Mouse (Mus musculus): ENCODE measurements around the gene Sugp1. TPM values are rescaled to one million over a fixed set of nuclear protein-coding genes. Genes with fewer than 3 reads are reported as not detected.
"Not testable (repeated sequence)": the region's sequence is repeated elsewhere in the genome, so short reads cannot be mapped to it uniquely, and the experiment has no call there.

Sugp1 gene
- polyA plus RNA-seq, 1 experiment from 2014 or later, result 51.9 TPM

DNA sequence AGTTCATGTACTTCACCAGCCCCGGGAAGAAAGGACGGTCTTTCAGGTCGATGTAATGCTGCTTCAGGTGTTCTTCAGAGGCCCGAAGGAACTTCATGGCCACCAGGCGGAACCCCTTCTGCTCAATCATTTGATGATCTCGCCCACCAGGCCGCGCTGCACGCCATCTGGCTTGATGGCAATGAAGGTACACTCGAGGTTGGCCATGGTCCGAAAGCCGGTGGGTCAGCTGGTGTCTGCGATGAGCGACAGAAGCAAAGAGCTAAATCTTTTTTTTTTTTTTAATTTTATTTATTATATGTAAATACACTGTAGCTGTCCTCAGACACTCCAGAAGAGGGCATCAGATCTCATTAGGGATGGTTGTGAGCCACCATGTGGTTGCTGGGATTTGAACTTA lies 31.8 kb upstream of the Sugp1 start:
- 90% methylated on average over 14 of the region's 14 CpGs for WGBS

GRCm38 (mm10) chr8:70012350-70012749 lies 30.3 kb upstream of the Sugp1 start:
- 80% methylated on average over 3 of the region's 3 CpGs for WGBS
- no peak overlapping the region for H3K4me3 ChIP-seq
- no peak for DNase-seq (ENCODE audit: low spot score)
- H3K4me1 ChIP-seq, result no peaks in the 10 kb centered on the region
- no peaks in the 10 kb centered on the region for H3K27me3 ChIP-seq (ENCODE audit: low read depth, poor library complexity, severe bottlenecking)
- H3K36me3 ChIP-seq, result peaks cover 13% of the 10 kb centered on the region
- H3K9me3 ChIP-seq (replicated peaks), result no peaks in the 10 kb centered on the region
- no peak overlapping the region for H3K27ac ChIP-seq (replicated peaks)

More for the DNA sequence above, 31.8 kb upstream of the Sugp1 start:
- not testable (repeated sequence) for DNase-seq (ENCODE audit: low spot score); H3K27me3 ChIP-seq (ENCODE audit: low read depth, poor library complexity, severe bottlenecking); H3K4me1 ChIP-seq; H3K9me3 ChIP-seq (replicated peaks); H3K27ac ChIP-seq (replicated peaks); H3K36me3 ChIP-seq; H3K4me3 ChIP-seq

DNA sequence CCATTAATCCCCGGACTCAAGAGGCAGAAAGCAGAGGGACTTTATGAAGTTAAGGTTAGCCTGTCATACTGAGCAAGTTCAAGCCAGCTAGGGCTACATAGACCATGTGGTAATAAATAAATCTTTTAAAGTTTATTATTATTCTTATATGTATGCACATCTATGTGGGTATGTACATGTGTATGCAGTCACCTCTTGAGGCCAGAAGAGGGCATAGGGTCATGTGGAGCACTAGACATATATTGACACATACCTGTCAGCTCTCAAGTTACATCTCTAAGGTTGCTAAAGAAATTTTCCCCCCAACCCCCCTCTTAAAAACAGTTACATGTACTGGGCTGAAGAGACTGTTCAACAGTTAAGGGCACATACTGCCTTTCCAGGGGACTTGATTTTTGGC lies 29.9 kb upstream of the Sugp1 start:
- no peak for DNase-seq (ENCODE audit: low spot score)
- no peaks in the 10 kb centered on the region for H3K4me1 ChIP-seq
- WGBS, result 89% methylated on average over 1 of the region's 1 CpGs

DNA sequence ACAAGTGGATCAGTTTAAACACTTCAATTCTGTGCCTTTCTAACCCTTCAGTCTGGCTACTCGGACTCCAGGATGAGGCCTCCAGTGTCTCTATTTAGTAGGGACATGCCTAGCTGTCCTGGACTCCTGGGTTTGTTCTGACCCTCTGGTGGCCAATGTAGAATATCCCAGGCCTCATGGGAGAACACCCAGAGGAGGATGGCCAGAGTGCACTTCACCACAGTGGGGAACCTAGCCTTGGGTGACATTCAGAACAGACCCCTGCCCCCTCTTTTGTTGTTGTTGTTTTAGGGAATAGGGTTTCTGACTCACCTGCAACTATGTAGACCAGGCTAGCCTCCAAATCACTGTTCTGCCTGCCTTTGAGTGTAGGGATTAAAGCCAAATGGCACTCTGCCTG lies 27.6 kb upstream of the Sugp1 start:
- WGBS, result 85% methylated on average over 1 of the region's 1 CpGs
- H3K27me3 ChIP-seq (ENCODE audit: low read depth, poor library complexity, severe bottlenecking), result no peaks in the 10 kb centered on the region
- H3K4me1 ChIP-seq, result no peaks in the 10 kb centered on the region
- no peak overlapping the region for H3K4me3 ChIP-seq
- peaks cover 40% of the 10 kb centered on the region for H3K36me3 ChIP-seq
- DNase-seq (ENCODE audit: low spot score), result no peak
- H3K9me3 ChIP-seq (replicated peaks), result no peaks in the 10 kb centered on the region
- no peak overlapping the region for H3K27ac ChIP-seq (replicated peaks)

More for the DNA sequence above, 29.9 kb upstream of the Sugp1 start:
- Histone ChIP-seq H3K4me3 (no peak overlapping the region), H3K9me3 (replicated peaks) (no peaks in the 10 kb centered on the region), H3K27me3 (ENCODE audit: low read depth, poor library complexity, severe bottlenecking) (no peaks in the 10 kb centered on the region), H3K36me3 (peaks cover 17% of the 10 kb centered on the region), H3K27ac (replicated peaks) (no peak overlapping the region)

GRCm38 (mm10) chr8:70023596-70023995 lies 19.0 kb upstream of the Sugp1 start:
- WGBS, result 85% methylated on average over 8 of the region's 8 CpGs
- H3K4me1 ChIP-seq, result no peaks in the 10 kb centered on the region
- no peak overlapping the region for H3K27ac ChIP-seq (replicated peaks)
- H3K36me3 ChIP-seq, result peaks cover 100% of the 10 kb centered on the region
- H3K27me3 ChIP-seq (ENCODE audit: low read depth, poor library complexity, severe bottlenecking), result no peaks in the 10 kb centered on the region
- no peak overlapping the region for H3K4me3 ChIP-seq
- no peaks in the 10 kb centered on the region for H3K9me3 ChIP-seq (replicated peaks)
- DNase-seq (ENCODE audit: low spot score), result no peak

GRCm38 (mm10) chr8:70026151-70026550 lies 16.5 kb upstream of the Sugp1 start:
- no peaks in the 10 kb centered on the region for H3K27me3 ChIP-seq (ENCODE audit: low read depth, poor library complexity, severe bottlenecking)
- WGBS, result 86% methylated on average over 2 of the region's 2 CpGs
- no peak for DNase-seq (ENCODE audit: low spot score)
- no peak overlapping the region for H3K4me3 ChIP-seq
- no peaks in the 10 kb centered on the region for H3K4me1 ChIP-seq
- no peaks in the 10 kb centered on the region for H3K9me3 ChIP-seq (replicated peaks)
- peaks cover 100% of the 10 kb centered on the region for H3K36me3 ChIP-seq
- H3K27ac ChIP-seq (replicated peaks), result no peak overlapping the region

GRCm38 (mm10) chr8:70030255-70030654 lies 12.4 kb upstream of the Sugp1 start:
- DNase-seq (ENCODE audit: low spot score), result no peak
- WGBS, result 92% methylated on average over 1 of the region's 1 CpGs
- Histone ChIP-seq H3K27me3 (ENCODE audit: low read depth, poor library complexity, severe bottlenecking) (no peaks in the 10 kb centered on the region), H3K9me3 (replicated peaks) (no peaks in the 10 kb centered on the region), H3K4me3 (no peak overlapping the region), H3K27ac (replicated peaks) (no peak overlapping the region), H3K36me3 (peaks cover 84% of the 10 kb centered on the region), H3K4me1 (no peaks in the 10 kb centered on the region)

DNA sequence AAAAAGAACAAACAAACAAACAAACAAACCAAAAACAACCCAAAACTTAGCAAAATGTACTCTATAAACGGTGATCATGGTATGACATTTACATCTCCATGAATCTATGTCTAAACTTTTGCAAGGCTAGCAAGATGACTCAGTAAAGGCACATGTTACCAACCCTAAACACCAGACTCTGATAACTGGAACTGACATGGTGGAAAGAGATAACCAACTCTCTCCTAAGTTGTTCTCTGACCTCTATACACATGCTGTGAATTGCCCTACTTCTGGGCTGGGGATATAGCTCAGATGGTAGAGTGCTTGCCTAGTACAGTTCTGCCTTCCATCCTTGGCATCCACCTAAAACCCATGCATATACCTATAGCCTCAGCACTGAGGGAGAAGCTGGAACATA lies 4.6 kb upstream of the Sugp1 start:
- whole genome bisulfite sequencing, result 95% methylated on average over 1 of the region's 1 CpGs
- Histone ChIP-seq H3K4me1 (peaks cover 23% of the 10 kb centered on the region), H3K4me3 (no peak overlapping the region), H3K36me3 (peaks cover 43% of the 10 kb centered on the region), H3K27ac (replicated peaks) (no peak overlapping the region), H3K9me3 (replicated peaks) (no peaks in the 10 kb centered on the region), H3K27me3 (ENCODE audit: low read depth, poor library complexity, severe bottlenecking) (no peaks in the 10 kb centered on the region)
- DNase-seq (ENCODE audit: low spot score), result no peak

DNA sequence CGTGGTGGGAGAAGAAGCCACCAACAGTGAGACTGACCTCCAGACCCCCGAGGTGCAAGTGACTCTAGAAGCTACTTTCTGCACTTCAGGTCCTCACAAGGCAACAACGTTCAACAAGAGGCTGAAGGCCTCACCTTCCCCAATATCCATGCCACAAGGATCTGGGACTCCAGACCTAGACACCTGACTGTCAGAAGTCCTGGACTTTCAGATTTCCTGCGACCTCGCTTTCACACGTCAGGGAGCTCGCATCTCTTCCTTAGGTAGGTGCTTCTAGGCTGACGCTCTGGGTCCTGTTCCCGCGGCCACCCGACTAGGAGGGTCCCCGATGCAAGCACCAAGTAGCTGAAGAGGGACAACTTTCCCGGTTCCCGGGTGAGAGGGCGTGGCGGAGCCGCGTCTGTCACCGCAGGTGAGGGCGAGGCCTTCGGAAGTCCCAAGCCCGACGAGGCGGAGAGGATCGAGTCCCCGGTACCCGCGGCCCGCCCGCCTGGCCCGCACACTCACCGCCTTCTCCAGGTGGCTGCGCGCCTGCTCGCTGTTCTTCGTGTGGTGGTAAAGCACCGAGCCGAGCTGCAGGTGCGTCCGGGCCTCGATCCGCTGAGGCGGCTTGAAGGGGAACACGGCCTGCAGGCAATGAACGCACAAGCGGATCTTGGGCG lies 597 bp upstream of the Sugp1 start:
- no peak for DNase-seq (ENCODE audit: low spot score)
- Histone ChIP-seq H3K4me3 (peak overlapping the region; percentile 93), H3K36me3 (peaks cover 18% of the 10 kb centered on the region), H3K4me1 (peaks cover 37% of the 10 kb centered on the region), H3K9me3 (replicated peaks) (no peaks in the 10 kb centered on the region), H3K27me3 (ENCODE audit: low read depth, poor library complexity, severe bottlenecking) (no peaks in the 10 kb centered on the region), H3K27ac (replicated peaks) (peak overlapping the region; percentile 95)
- 2% methylated on average over 47 of the region's 47 CpGs for WGBS

- Histone ChIP-seq H3K4me3 (peak overlapping the region; percentile 93), H3K4me1 (peaks cover 37% of the 10 kb centered on the region), H3K27me3 (ENCODE audit: low read depth, poor library complexity, severe bottlenecking) (no peaks in the 10 kb centered on the region), H3K27ac (replicated peaks) (no peak overlapping the region), H3K36me3 (peaks cover 18% of the 10 kb centered on the region), H3K9me3 (replicated peaks) (no peaks in the 10 kb centered on the region)
- 88% methylated on average over 5 of the region's 5 CpGs for WGBS
- no peak for DNase-seq (ENCODE audit: low spot score)
Observed at GRCm38 (mm10) chr8:70043996-70044395, 1.4 kb downstream of the Sugp1 start.

- peaks cover 67% of the 10 kb centered on the region for H3K36me3 ChIP-seq
- H3K4me1 ChIP-seq, result no peaks in the 10 kb centered on the region
- DNase-seq (ENCODE audit: low spot score), result no peak
- H3K27me3 ChIP-seq (ENCODE audit: low read depth, poor library complexity, severe bottlenecking), result no peaks in the 10 kb centered on the region
- no peak overlapping the region for H3K27ac ChIP-seq (replicated peaks)
- no peaks in the 10 kb centered on the region for H3K9me3 ChIP-seq (replicated peaks)
- H3K4me3 ChIP-seq, result no peak overlapping the region
Observed at GRCm38 (mm10) chr8:70049662-70050061, 7.0 kb downstream of the Sugp1 start.

GRCm38 (mm10) chr8:70050434-70050833 lies 7.8 kb downstream of the Sugp1 start:
- peaks cover 74% of the 10 kb centered on the region for H3K36me3 ChIP-seq
- H3K27ac ChIP-seq (replicated peaks); H3K27me3 ChIP-seq (ENCODE audit: low read depth, poor library complexity, severe bottlenecking); DNase-seq (ENCODE audit: low spot score); H3K9me3 ChIP-seq (replicated peaks); H3K4me1 ChIP-seq; H3K4me3 ChIP-seq: not testable (repeated sequence)
- 92% methylated on average over 5 of the region's 5 CpGs for WGBS

DNA sequence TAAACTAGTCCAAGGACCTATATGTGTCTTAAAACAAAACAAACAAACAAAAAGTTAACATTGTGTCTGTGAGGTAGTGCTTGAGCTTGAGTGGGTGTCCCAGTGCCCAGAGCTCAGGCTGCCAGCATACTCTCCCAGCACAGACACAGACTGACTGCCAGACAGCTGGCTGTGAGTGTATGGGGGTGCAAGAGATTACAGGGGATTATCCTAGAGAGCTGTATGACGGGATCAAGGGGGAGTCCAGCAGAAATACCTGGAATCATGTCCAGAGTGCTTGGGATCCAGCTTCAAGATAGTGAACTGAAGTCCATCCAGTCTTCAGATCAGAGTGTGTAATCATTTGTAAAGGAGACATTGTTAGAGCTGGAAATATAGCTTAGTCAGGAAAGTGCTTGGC lies 15.1 kb downstream of the Sugp1 start:
- peaks cover 98% of the 10 kb centered on the region for H3K36me3 ChIP-seq
- no peaks in the 10 kb centered on the region for H3K27me3 ChIP-seq (ENCODE audit: low read depth, poor library complexity, severe bottlenecking)
- H3K4me1 ChIP-seq, result no peaks in the 10 kb centered on the region
- H3K9me3 ChIP-seq (replicated peaks), result no peaks in the 10 kb centered on the region
- H3K4me3 ChIP-seq, result no peak overlapping the region
- WGBS, result 88% methylated on average over 1 of the region's 1 CpGs
- H3K27ac ChIP-seq (replicated peaks), result no peak overlapping the region
- no peak for DNase-seq (ENCODE audit: low spot score)
